In genomic region chr1:78194381-78195047, GRCm38 (mm10) we compare ENCODE assay signal across 16 mouse cellular contexts. TPM values are rescaled to one million over a fixed set of nuclear protein-coding genes. Genes with fewer than 3 reads are reported as not detected.
DNase-seq lines count a peak whose midpoint lies in the region; ATAC-seq and TF ChIP-seq lines count a peak whose summit lies in the region.
"Had no signal": no experiment of that assay in that cellular context is flagged by ENCODE, and none has a peak within 500 bp of the region (broad histone marks: within the 10 kb centered on the region; RNA-seq: fewer than 3 reads in every experiment).

No protein-coding gene starts in this region.

- no peak for DNase-seq in heart, postnatal 0 days (ENCODE audit: low spot score)
- DNase-seq in heart, postnatal 25 days (ENCODE audit: low spot score) = no peak
- DNase-seq in midbrain, embryonic 10.5 days (ENCODE audit: low spot score) = no peak
- no peak for DNase-seq in cerebellum, postnatal 10 days
- DNase-seq: adrenal gland, adult 8-10 months had no signal

- H3K36me3 ChIP-seq in heart, postnatal 0 days (replicated peaks; ENCODE audit: control insufficient read depth, insufficient read depth, low read length) = no peaks in the 10 kb centered on the region
- H3K36me3 ChIP-seq in midbrain, embryonic 10.5 days = peaks cover 32% of the 10 kb centered on the region
- no peaks in the 10 kb centered on the region for H3K36me3 ChIP-seq in neural tube, embryonic 14.5 days (ENCODE audit: control insufficient read depth, insufficient read depth, low read length)
- H3K36me3 ChIP-seq in heart, embryonic 12.5 days = no peaks in the 10 kb centered on the region
- H3K36me3 ChIP-seq: heart, embryonic 15.5 days had no signal

- no peak for TF ChIP-seq CTCF in heart, postnatal 0 days (IDR thresholded peaks at IDR 0.05; ENCODE audit: low read depth)
- no peak for TF ChIP-seq CTCF in embryonic fibroblast, embryonic 13.5 days (IDR thresholded peaks at IDR 0.05; ENCODE audit: borderline replicate concordance, insufficient read depth, low read length)

- H3K4me3 ChIP-seq in heart, postnatal 0 days (ENCODE audit: low read depth, low read length) = peak overlapping the region; percentile 25; the same call in 1 of the 2 replicates
- H3K4me3 ChIP-seq in embryonic fibroblast, embryonic 13.5 days (ENCODE audit: insufficient read depth, low read length) = peak overlapping the region; percentile 44
- peak overlapping the region; percentile 75 for H3K4me3 ChIP-seq in midbrain, embryonic 10.5 days
- peak overlapping the region; percentile 31 for H3K4me3 ChIP-seq in neural tube, embryonic 14.5 days (ENCODE audit: low read depth, low read length)
- H3K4me3 ChIP-seq in heart, embryonic 12.5 days = no peak overlapping the region
- H3K4me3 ChIP-seq: heart, embryonic 15.5 days had no signal

- TF ChIP-seq EP300 in heart, postnatal 0 days (IDR thresholded peaks at IDR 0.05; ENCODE audit: low read depth) = no peak

- no peak for TF ChIP-seq POLR2A in embryonic fibroblast, embryonic 13.5 days (IDR thresholded peaks at IDR 0.05; ENCODE audit: low read depth, low read length)

- peaks cover 100% of the 10 kb centered on the region for H3K27me3 ChIP-seq in heart, postnatal 0 days (ENCODE audit: control insufficient read depth, insufficient read depth, low read length)
- H3K27me3 ChIP-seq in midbrain, embryonic 10.5 days (ENCODE audit: low read depth, poor library complexity, severe bottlenecking) = peaks cover 100% of the 10 kb centered on the region
- peaks cover 24% of the 10 kb centered on the region for H3K27me3 ChIP-seq in neural tube, embryonic 14.5 days (ENCODE audit: control insufficient read depth, insufficient read depth, low read length)
- H3K27me3 ChIP-seq in heart, embryonic 12.5 days (replicated peaks) = peaks cover 96% of the 10 kb centered on the region
- H3K27me3 ChIP-seq: CH12.LX had no signal

- intact Hi-C loops in heart, postnatal 25 days (cut with DNase I) = no loop called here

- H3K4me1 ChIP-seq in heart, postnatal 0 days (ENCODE audit: control insufficient read depth, insufficient read depth) = peaks cover 7% of the 10 kb centered on the region; the same call in 1 of the 2 replicates
- 0 out of 2 replicates have a peak, but pooled peaks cover 3% of the 10 kb centered on the region for H3K4me1 ChIP-seq in embryonic fibroblast, embryonic 13.5 days (ENCODE audit: control insufficient read depth, insufficient read depth, low read length)
- H3K4me1 ChIP-seq in midbrain, embryonic 10.5 days = peaks cover 70% of the 10 kb centered on the region
- peaks cover 6% of the 10 kb centered on the region; the same call in 1 of the 2 replicates for H3K4me1 ChIP-seq in neural tube, embryonic 14.5 days (ENCODE audit: control insufficient read depth, insufficient read depth, low read length)
- peaks cover 17% of the 10 kb centered on the region for H3K4me1 ChIP-seq in heart, embryonic 12.5 days (replicated peaks)

- ATAC-seq in heart, postnatal 0 days (ENCODE audit: insufficient read depth, low read depth) = no peak
- ATAC-seq in neural tube, embryonic 14.5 days (ENCODE audit: low read depth) = no peak
- no peak for ATAC-seq in heart, embryonic 12.5 days (ENCODE audit: insufficient number of reproducible peaks, low FRiP score)
- ATAC-seq: intestine, postnatal 0 days had no signal

- 9% methylated on average over 6 of the region's 6 CpGs for WGBS in heart, postnatal 0 days
- WGBS in midbrain, embryonic 10.5 days = 2% methylated on average over 6 of the region's 6 CpGs
- WGBS in neural tube, embryonic 14.5 days = 5% methylated on average over 6 of the region's 6 CpGs
- 9% methylated on average over 6 of the region's 6 CpGs for WGBS in heart, embryonic 12.5 days

- H3K27ac ChIP-seq in heart, postnatal 0 days (ENCODE audit: low read depth) = no peak overlapping the region
- H3K27ac ChIP-seq in embryonic fibroblast, embryonic 13.5 days (ENCODE audit: insufficient read depth, low read length) = no peak overlapping the region
- peak overlapping the region; percentile 93 for H3K27ac ChIP-seq in midbrain, embryonic 10.5 days (replicated peaks)
- no peak overlapping the region for H3K27ac ChIP-seq in neural tube, embryonic 14.5 days (ENCODE audit: low read depth, low read length)
- H3K27ac ChIP-seq in heart, embryonic 12.5 days (ENCODE audit: poor library complexity, severe bottlenecking) = no peak overlapping the region
- H3K27ac ChIP-seq: heart, embryonic 15.5 days; liver, embryonic 14.5 days; stomach, postnatal 0 days had no signal

- 0 out of 2 replicates have a peak overlapping the region, but pooled peaks have one; percentile 25 for H3K4me2 ChIP-seq in heart, postnatal 0 days (ENCODE audit: low read depth, low read length)
- peak overlapping the region; percentile 32; the same call in 1 of the 2 replicates for H3K4me2 ChIP-seq in neural tube, embryonic 14.5 days (ENCODE audit: low read depth, low read length)
- no peak overlapping the region for H3K4me2 ChIP-seq in heart, embryonic 12.5 days
- H3K4me2 ChIP-seq: heart, embryonic 15.5 days had no signal

- H3K9me3 ChIP-seq in heart, postnatal 0 days (replicated peaks; ENCODE audit: control insufficient read depth, low read length) = no peaks in the 10 kb centered on the region
- H3K9me3 ChIP-seq in midbrain, embryonic 10.5 days (replicated peaks) = no peaks in the 10 kb centered on the region
- H3K9me3 ChIP-seq in neural tube, embryonic 14.5 days (ENCODE audit: control insufficient read depth, low read length) = no peaks in the 10 kb centered on the region
- no peaks in the 10 kb centered on the region for H3K9me3 ChIP-seq in heart, embryonic 12.5 days (replicated peaks)
- H3K9me3 ChIP-seq: heart, embryonic 15.5 days had no signal

- no peak overlapping the region for H3K9ac ChIP-seq in heart, postnatal 0 days (replicated peaks; ENCODE audit: low read depth, low read length)
- H3K9ac ChIP-seq in neural tube, embryonic 14.5 days (replicated peaks; ENCODE audit: low read depth, low read length) = no peak overlapping the region
- H3K9ac ChIP-seq in heart, embryonic 12.5 days = no peak overlapping the region
- H3K9ac ChIP-seq: heart, embryonic 15.5 days; liver, embryonic 14.5 days had no signal

RNA-seq across cellular contexts. Expression of gene Pax3, which starts 2.4 kb away (rescaled TPM):
- total RNA-seq in heart, postnatal 0 days (2014; rRNA removed; ENCODE audit: low replicate concordance) = not detected in 2 replicates
- polyA plus RNA-seq in heart, postnatal 0 days (2015; fragmentation: Nextera tagmentation; extraction: Ambion mirVana) = 0.04 and 0.05 TPM in 2 replicates
- under 1 TPM in 1 of 2 experiments, not detected in 1; 0.06 TPM for total RNA-seq in heart, postnatal 25 days (2021)
- 2.8 and 6.4 TPM in 2 replicates for polyA plus RNA-seq in embryonic fibroblast, embryonic 13.5 days (2011; ENCODE audit: insufficient read length, low read depth, missing spikeins)
- polyA plus RNA-seq in midbrain, embryonic 10.5 days (2016; fragmentation: Nextera tagmentation; extraction: Ambion mirVana) = 33.6 and 34.3 TPM in 2 replicates
- polyA plus RNA-seq in neural tube, embryonic 14.5 days (2014; fragmentation: Nextera tagmentation; extraction: Ambion mirVana) = 4.6 and 6.3 TPM in 2 replicates
- 0.10 and 0.12 TPM in 2 replicates for polyA plus RNA-seq in heart, embryonic 12.5 days (2016; fragmentation: Nextera tagmentation; extraction: Ambion mirVana)
- total RNA-seq: adrenal gland, adult 8-10 months; gastrocnemius, adult 8-10 months; megakaryocyte progenitor cell, adult 5-6 weeks had no signal
- polyA plus RNA-seq: intestine, postnatal 0 days; liver, embryonic 14.5 days; stomach, postnatal 0 days; urinary bladder, adult 2 months had no signal
